Mouse (Mus musculus) small intestine, adult 2 months (tissue): ENCODE measurements around the gene Jund.

ENCODE experiments used
- CTCF ChIP-seq: fragments of 200-500 bp; IDR thresholded peaks from 2 replicates; pipeline ENCODE4 v1.5.1; 2012; ENCODE audit warnings: low read depth, mild to moderate bottlenecking, control low read depth, inconsistent platforms, low read length, moderate library complexity, mixed read lengths; ENCODE audit not compliant: insufficient replicate concordance, insufficient read length; ENCODE audit errors: extremely low read depth
- POLR2A ChIP-seq: fragments of 200-500 bp; IDR thresholded peaks from 2 replicates; pipeline ENCODE4 v1.6.1; 2012; ENCODE audit warnings: low read depth, mild to moderate bottlenecking, control low read depth, inconsistent platforms, low read length, moderate library complexity

DNA sequence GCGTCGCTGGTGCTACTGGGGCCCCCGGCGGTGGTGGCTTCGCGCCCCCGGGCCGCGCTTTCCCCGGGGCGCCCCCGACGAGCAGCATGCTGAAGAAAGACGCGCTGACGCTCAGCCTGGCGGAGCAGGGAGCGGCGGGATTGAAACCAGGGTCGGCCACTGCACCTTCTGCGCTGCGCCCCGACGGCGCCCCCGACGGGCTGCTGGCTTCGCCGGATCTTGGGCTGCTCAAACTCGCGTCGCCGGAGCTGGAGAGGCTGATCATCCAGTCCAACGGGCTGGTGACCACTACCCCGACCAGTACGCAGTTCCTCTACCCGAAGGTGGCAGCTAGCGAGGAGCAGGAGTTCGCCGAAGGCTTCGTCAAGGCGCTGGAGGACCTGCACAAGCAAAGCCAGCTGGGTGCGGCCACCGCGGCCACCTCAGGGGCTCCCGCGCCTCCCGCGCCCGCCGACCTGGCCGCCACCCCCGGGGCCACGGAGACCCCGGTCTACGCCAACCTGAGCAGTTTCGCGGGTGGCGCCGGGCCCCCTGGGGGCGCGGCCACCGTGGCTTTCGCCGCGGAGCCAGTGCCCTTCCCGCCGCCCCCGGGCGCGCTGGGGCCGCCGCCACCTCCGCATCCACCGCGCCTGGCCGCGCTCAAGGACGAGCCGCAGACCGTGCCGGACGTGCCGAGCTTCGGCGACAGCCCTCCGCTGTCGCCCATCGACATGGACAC, 526 bp downstream of the Jund start:
- TF ChIP-seq POLR2A (no peak), CTCF (no peak)
